Mouse (Mus musculus): ENCODE data around the gene Zfp109. TPM values are rescaled to one million over a fixed set of nuclear protein-coding genes. Genes with fewer than 3 reads are reported as not detected.
A peak's percentile ranks its signal among the peaks of the same experiment; 100 is the strongest.
"Not testable (repeated sequence)": the region's sequence is repeated elsewhere in the genome, so short reads cannot be mapped to it uniquely, and the experiment has no call there.

The Zfp109 gene
- 10 to 100 TPM in 1 of 2 experiments, 1 to 10 TPM in 1; 7.9 to 10.5 TPM for total RNA-seq (2021)

DNA sequence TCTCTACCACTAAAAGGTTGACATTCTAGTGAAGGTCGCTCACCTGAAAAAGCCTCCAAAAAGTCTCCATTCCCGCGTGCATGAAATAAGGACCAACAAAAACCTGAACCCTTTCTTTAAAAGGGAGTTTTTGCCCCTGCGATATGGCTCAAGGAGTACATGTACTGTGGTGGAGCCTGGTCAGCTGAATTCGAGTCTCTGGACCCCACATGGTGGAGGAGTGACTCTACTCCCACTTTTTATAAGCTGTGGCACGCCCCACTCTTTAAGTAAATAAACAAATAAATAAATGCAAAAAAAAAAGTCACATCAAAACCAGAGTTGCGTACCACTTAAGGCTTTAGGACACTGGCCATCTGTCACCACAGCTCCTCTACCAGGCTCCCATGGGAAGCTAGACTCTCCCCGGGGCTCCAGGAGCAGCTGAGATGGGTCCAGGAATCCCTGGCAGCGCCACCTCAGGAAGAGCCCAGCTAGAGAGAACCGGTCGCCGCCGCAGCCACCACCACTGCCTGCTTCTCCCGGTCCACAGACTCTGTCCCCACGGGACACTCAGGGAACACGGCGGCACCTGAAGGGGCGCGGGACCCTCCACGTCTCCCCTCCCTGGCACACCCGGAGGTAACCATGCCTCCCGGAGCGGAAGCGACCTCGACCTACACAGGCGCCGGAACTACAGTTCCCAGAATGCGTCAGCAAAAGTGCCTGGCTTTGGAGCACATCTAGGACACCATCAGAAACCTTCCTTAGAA, at the start of gene Zfp109:
Gene Zfp109, minus strand, starts transcription at position 521 of the 752 bp plus-strand sequence.
- intact Hi-C loops (cut with DNase I) = no loop called here
- peak; percentile 76 to 83 for DNase-seq (ENCODE audit: low spot score in 2 of 2)

DNA sequence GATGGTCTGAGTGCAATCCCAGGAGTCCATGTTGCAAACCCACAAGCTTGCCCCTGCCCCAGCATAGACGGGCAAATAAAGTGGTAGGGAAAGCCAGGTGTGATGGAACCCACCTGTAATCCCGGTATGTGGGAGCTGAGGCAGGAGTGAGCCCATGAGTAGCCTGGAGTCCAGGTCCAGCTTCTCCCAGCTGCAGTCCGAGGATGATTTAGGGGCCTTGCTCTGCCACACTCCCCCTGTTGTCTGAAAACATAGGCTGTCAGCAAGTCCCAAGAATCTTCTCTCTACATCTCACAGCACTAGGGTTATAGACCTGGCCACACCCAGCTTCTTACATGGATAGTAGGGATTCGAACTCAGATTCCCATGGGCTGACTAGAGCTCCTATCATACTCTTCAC, 49.6 kb upstream of the Zfp109 start:
- intact Hi-C loops (cut with DNase I) = loop anchor here (5.0 kb wide), 1 partner anchor 320 kb away; no protein-coding TSS in a partner anchor
- no peak for DNase-seq (ENCODE audit: low spot score in 2 of 2)

GRCm38 (mm10) chr7:24286090-24286489, 48.7 kb upstream of the Zfp109 start:
- no peak for DNase-seq (ENCODE audit: low spot score in 2 of 2)
- intact Hi-C loops (cut with DNase I) = loop anchor here (5.0 kb wide), 1 partner anchor 319 kb away; no protein-coding TSS in a partner anchor

DNA sequence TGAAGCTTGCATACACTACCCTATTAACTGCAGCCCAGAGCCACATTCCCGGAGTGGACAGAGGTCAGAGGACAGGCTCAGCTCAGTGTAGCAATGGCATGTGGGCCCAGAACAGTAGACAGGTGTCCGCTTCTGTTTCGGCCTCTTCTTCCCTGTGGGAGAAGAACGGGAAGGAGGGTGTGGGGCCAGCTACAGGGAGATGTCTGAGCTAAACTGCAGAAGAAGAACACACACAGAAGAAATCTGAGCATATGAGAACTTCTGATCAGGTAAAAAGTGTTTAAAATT, 43.4 kb upstream of the Zfp109 start:
- intact Hi-C loops (cut with DNase I) = no loop called here

DNA sequence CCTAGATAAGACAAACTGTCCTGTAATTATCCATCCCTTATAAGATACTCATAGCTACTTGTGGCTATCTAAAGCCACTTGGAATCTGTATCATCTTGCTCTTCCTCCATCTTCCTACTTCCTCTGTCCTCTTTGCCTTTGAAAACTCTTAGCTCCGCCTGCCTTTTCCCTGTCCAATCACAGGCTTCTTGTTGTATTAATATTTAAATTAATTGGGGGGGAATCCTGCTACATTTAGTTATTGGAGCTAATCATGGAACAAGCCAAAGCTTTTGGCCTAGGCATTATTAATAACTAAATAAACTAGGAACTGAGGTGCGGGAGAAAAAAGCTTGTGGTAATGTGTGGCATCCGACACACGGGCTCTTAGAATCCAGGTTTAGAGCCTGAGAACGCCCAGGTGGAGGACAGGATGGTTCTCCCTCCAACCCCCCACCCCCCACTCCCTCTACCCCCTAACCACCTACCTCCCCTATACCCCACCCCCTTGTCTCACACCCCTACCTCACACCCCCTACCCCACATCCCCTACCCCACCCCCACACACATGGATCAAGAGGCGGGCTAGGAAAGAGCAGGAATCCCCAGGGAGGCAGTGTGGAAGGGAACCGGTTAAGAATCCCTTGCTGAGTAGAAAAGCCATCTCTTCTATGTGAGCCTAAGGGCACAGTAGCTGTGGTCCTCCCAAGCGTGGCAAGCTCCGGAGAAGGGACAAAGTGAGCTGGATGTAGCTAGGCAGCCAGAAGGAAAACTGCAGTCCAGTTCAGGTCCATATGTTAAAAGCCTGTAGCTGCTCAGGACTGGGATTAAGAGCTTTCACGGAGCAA, 42.9 kb upstream of the Zfp109 start:
- DNase-seq (ENCODE audit: low spot score in 2 of 2) = no peak
- intact Hi-C loops (cut with DNase I) = no loop called here

More for the DNA sequence above, 43.4 kb upstream of the Zfp109 start:
- no peak for DNase-seq (ENCODE audit: low spot score in 2 of 2)

DNA sequence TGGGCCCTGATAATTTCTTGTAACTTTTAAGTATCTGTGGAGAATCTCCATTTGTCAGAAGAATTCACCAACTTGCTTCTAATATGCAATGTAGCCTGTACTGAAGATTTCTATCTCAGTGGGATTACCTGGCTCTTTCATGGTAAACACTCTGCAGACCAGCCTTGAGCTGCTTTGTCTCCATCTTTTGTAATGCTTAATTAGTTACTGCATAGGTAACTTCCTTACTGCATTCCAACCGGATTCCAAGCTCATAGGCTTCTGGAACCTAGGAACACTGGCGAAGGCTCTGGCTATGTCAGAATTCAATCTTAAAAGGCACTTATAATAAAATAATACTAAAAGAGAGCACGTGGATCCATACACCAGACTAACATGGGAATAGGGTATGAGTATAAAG, 41.4 kb upstream of the Zfp109 start:
- DNase-seq (ENCODE audit: low spot score in 2 of 2); intact Hi-C loops (cut with DNase I): not testable (repeated sequence)

- intact Hi-C loops (cut with DNase I) = no loop called here
- DNase-seq (ENCODE audit: low spot score in 2 of 2) = no peak
Observed at GRCm38 (mm10) chr7:24274456-24274855, 37.1 kb upstream of the Zfp109 start.

DNA sequence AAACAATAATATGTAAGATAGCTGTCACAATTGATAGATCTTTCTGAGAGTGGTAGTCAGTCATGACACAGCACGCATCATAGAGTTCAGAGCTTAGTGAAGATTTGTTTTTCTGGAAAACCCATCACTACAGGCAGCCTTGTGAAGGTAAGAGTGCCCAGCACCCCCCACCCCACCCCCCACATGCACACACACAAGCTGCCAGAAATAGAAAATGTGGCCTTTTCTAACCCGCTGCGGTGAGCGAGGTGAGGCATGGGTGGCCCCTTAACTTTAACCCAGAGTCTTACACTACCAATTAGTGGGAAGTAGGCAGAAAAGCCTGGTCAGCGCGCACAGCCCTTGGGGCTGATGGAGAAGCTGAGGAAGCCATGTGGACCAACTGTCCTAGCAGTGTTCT, 33.8 kb upstream of the Zfp109 start:
- intact Hi-C loops (cut with DNase I) = no loop called here
- DNase-seq (ENCODE audit: low spot score in 2 of 2) = no peak

DNA sequence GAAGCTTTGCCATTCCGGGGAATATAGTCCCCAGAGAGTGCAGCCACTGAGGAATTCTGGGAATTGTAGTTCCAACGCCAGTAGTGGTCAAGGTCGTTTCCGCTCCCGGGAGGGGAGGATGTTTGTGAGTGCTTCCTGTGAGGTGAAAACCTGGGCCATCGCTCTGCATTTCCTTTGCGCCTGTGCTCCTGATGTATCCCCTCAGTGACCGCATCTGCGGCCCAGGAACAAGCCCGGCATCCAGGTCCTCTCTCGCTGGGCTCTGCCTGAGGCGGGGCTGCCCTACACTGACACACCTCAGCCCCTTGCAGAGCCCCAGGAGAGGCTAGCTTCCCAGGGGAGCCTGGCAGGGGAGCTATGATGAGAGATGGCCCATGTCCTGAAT, 32.9 kb upstream of the Zfp109 start, which contains the start of gene Zfp93:
Gene Zfp93, plus strand, starts transcription at position 133 of the 385 bp plus-strand sequence.
- DNase-seq (ENCODE audit: low spot score in 2 of 2) = peak; percentile 83 to 94
- intact Hi-C loops (cut with DNase I) = loop anchor here (1.0 kb wide), 1 partner anchor 16 kb away; the partner anchor contains the start of gene Zfp108

GRCm38 (mm10) chr7:24269667-24270287, 32.4 kb upstream of the Zfp109 start:
- no peak for DNase-seq (ENCODE audit: low spot score in 2 of 2)
- intact Hi-C loops (cut with DNase I) = loop anchor here (1.0 kb wide), 1 partner anchor 15 kb away; the partner anchor contains the start of gene Zfp108

- no peak for DNase-seq (ENCODE audit: low spot score in 2 of 2)
- intact Hi-C loops (cut with DNase I) = no loop called here
Observed at GRCm38 (mm10) chr7:24269256-24269655, 31.9 kb upstream of the Zfp109 start.

DNA sequence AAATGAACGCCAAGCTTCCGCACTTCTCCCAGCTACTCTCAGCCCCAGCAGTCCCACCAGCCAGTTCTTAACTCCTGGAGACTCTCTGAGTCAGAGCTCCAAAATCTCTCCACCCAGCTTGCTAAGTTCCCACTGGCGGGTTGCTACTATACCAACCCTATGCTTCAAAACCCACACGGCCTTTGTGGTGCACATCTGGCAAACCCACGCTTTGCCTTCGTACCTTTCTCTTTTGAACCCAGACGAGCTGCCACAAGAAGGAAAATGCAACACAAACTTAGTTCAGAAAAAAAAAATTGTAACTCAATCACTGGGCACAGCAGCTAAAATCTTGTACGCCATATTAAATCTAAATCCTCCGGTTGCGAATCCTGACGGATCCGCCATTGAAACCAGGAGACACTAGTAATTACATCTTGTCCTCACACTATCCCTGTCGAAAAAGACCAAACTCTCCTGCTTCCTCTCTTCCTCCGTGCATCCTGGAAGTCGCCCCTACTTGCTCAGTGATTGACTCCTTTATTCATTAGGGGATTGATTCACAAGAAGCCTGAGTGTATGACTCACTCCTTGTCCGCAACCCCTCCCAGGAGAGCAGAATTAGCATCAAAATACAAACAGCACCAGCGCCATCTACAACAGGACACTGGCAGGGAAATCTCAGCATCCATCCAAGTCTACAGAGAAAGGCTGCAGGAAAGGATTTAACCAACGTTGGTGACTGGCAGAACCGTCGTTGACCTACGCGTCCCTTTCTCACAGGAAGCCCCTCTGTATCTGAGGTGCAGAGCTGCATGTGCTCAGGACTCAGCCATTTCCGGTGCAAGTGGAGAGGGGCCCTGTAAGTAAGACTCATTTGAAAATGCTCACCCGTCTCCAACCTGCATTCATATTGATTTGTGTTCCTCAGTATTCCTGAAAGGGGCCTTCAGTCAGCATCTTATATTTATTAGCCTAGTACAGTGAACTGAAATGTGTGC, 31.1 kb upstream of the Zfp109 start:
- peak in 1 of 2 experiments; percentile 29 for DNase-seq (ENCODE audit: low spot score in 2 of 2)
- intact Hi-C loops (cut with DNase I) = no loop called here

DNA sequence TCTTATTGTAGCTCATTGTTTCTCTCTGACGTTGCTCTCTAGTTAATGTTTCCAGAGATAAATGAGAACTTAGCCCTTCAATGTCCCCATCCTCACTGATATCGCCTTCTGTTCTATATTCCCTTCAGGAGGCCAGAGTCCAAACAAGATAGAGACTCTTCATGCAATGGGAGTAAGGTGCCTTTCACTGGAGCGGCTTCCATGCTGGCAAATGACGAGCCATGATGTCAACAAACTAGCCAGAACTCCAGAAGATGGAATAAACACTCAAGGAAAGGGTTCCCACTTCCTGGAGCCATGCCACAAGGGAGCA, 22.6 kb upstream of the Zfp109 start:
- no peak for DNase-seq (ENCODE audit: low spot score in 2 of 2)
- intact Hi-C loops (cut with DNase I) = loop anchor here (10.0 kb wide), 1 partner anchor 125 kb away; the partner anchor contains the start of gene Zfp235

GRCm38 (mm10) chr7:24259306-24259999, 22.1 kb upstream of the Zfp109 start:
- DNase-seq (ENCODE audit: low spot score in 2 of 2) = peak in 1 of 2 experiments; percentile 14
- intact Hi-C loops (cut with DNase I) = loop anchor here (10.0 kb wide), 1 partner anchor 125 kb away; the partner anchor contains the start of gene Zfp235

- peak; percentile 89 to 96 for DNase-seq (ENCODE audit: low spot score in 2 of 2)
- intact Hi-C loops (cut with DNase I) = loop anchor here (1.0 to 10.0 kb wide), 3 partner anchors 15 to 173 kb away; partner anchors contain the start of genes Zfp180, Zfp235 and Zfp93
Observed at GRCm38 (mm10) chr7:24254633-24255474, 17.5 kb upstream of the Zfp109 start, which contains the start of gene Zfp108. Zfp108 (plus strand) TSS chr7:24254794.

DNA sequence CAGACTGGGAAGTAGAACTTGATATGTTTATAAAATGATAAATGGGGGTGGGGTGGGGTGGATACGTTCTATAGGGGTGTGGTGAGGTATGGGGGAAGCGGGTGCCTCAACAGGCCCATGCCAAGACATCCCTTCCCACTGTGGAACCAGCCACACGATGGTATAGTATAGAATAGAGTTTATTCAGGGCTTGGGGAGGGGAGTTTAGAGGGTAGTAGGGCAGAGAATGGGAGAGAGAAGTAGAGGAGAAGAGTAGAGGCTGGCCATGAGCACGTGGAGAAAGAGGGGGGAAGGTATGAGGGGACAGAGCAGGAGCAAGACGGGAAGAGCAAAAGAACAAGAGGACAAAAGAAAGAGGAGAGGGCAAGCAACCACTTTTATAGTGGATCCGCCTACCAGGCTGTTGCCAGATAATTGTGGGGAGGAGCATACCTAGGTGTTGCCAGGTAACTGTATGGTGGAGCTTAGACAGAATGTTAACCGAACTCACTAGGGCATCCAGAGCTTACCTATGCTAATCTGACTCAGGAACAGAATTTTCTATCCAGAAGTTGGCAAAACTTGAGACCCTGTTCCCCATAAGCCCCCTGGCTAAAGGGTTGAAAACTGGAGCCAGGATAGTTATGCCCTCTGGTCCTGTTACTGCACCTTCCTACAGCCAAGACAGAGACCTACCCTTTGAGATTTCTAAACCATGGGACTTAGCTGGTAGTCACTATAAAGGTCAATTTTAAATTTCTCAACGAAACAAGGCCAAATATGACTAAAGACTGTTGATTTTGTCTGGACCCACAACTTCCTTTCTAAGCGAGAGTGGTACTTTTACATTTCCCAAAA, 16.6 kb upstream of the Zfp109 start:
- intact Hi-C loops (cut with DNase I) = loop anchor here (1.0 to 10.0 kb wide), 3 partner anchors 16 to 172 kb away; partner anchors contain the start of genes Zfp180, Zfp235 and Zfp93
- DNase-seq (ENCODE audit: low spot score in 2 of 2) = no peak

All from left cerebral cortex, postnatal 25 days (tissue).